Mouse (Mus musculus) forebrain, postnatal 0 days (tissue): ENCODE data around the gene Prss35. TPM values are rescaled to one million over a fixed set of nuclear protein-coding genes. Genes with fewer than 3 reads are reported as not detected.
A peak's percentile ranks its signal among the peaks of the same experiment; 100 is the strongest.

ENCODE experiments used
- ATAC-seq: fragments of 200-750 bp; cut with Nextera tagmentation; 2 replicates; pipeline ENCODE4 v1.8.0; 2017; ENCODE audit warnings: mild to moderate bottlenecking, moderate library complexity
- DNase-seq: peaks from one replicate; pipeline ENCODE4 v3.0.0-alpha.2; 2015
- H3K27ac ChIP-seq: fragments of 300-500 bp; sonication (generic); 2 replicates; pipeline ENCODE4 v1.5.1; 2014; ENCODE audit warnings: low read depth, mild to moderate bottlenecking, antibody characterized with exemption, low read length, moderate library complexity, mixed read lengths
- H3K27me3 ChIP-seq: fragments of 300-500 bp; sonication (generic); 2 replicates; pipeline ENCODE4 v1.6.1; 2014; ENCODE audit warnings: mild to moderate bottlenecking, low read length, mixed read lengths; ENCODE audit not compliant: insufficient read depth
- H3K36me3 ChIP-seq: fragments of 300-500 bp; sonication (generic); 2 replicates; pipeline ENCODE4 v1.6.1; 2014; ENCODE audit warnings: mild to moderate bottlenecking, moderate library complexity; ENCODE audit not compliant: insufficient read depth
- H3K4me1 ChIP-seq: fragments of 300-500 bp; sonication (generic); 2 replicates; pipeline ENCODE4 v1.6.1; 2014; ENCODE audit warnings: antibody characterized with exemption; ENCODE audit not compliant: insufficient read depth
- H3K4me2 ChIP-seq: fragments of 300-500 bp; sonication (generic); 2 replicates; pipeline ENCODE4 v1.6.1; 2014; ENCODE audit warnings: low read depth, mild to moderate bottlenecking, moderate library complexity
- H3K4me3 ChIP-seq: fragments of 300-500 bp; sonication (generic); 2 replicates; pipeline ENCODE4 v1.5.1; 2014; ENCODE audit warnings: low read depth, low read length, mixed read lengths
- H3K9ac ChIP-seq: fragments of 300-500 bp; sonication (generic); 2 replicates; pipeline ENCODE4 v1.6.1; 2014; ENCODE audit warnings: mild to moderate bottlenecking
- H3K9me3 ChIP-seq: fragments of 300-500 bp; sonication (generic); 2 replicates; pipeline ENCODE4 v1.6.1; 2016; ENCODE audit warnings: low read length
- CTCF ChIP-seq: sonication (generic); IDR thresholded peaks from 2 replicates; pipeline ENCODE4 v1.5.1; 2016; ENCODE audit warnings: antibody characterized with exemption, control low read depth, low read depth
- WGBS: fragments of 180-500 bp; shearing (Covaris S2); extraction: QIAGEN DNeasy Blood & Tissue Kit; methylation state at CpG from one replicate; pipeline ENCODE4 v1.1.7; 2014; 5-methylcytosine and 5-hydroxymethylcytosine counted together
- polyA plus RNA-seq: library from polyadenylated mRNA; unstranded; fragments of >200 nt; fragmentation: Nextera tagmentation; extraction: Ambion mirVana; gene quantifications from 2 replicates; pipeline ENCODE4 v1.2.1, GENCODE M21; 2015
- total RNA-seq: library from RNA; depleted of rRNA; stranded (reverse); fragments of >200 nt; gene quantifications from 2 replicates; pipeline ENCODE4 v1.2.3, GENCODE M21; 2014; rRNA removed

Gene Prss35
- total and polyA plus RNA-seq, 2 experiments from 2014 or later, result 2.8 to 3.9 TPM

DNA sequence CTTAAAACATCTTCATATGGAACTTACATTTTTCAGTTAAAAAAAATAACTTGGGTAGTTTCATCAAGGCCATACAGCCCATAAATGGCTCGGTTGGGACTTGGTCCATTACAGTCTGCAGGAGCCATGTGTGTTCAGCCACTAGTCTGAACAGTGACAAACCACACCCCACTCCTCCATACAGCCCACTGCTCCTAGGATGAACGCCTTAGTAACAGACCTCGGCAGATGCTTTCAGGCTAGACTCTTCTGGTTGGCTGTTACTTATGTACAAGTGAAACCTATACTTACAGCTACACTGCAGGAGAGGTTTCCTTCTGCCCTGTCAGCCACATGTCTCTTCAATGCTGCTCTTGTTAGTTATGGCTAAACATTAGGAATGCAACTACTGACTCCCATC is 51.8 kb downstream of the Prss35 start:
- 0 out of 2 replicates have a peak, but pooled peaks have one; percentile 16 for ATAC-seq
- H3K4me3 ChIP-seq, result no peak overlapping the region
- TF ChIP-seq CTCF, result no peak
- H3K27me3 ChIP-seq, result no peaks in the 10 kb centered on the region
- no peak for DNase-seq
- no peak overlapping the region for H3K9ac ChIP-seq
- peaks cover 39% of the 10 kb centered on the region for H3K36me3 ChIP-seq
- H3K4me1 ChIP-seq, result no peaks in the 10 kb centered on the region
- no peaks in the 10 kb centered on the region for H3K9me3 ChIP-seq
- 79% methylated on average over 3 of the region's 3 CpGs for WGBS
- H3K27ac ChIP-seq, result no peak overlapping the region
- no peak overlapping the region for H3K4me2 ChIP-seq

DNA sequence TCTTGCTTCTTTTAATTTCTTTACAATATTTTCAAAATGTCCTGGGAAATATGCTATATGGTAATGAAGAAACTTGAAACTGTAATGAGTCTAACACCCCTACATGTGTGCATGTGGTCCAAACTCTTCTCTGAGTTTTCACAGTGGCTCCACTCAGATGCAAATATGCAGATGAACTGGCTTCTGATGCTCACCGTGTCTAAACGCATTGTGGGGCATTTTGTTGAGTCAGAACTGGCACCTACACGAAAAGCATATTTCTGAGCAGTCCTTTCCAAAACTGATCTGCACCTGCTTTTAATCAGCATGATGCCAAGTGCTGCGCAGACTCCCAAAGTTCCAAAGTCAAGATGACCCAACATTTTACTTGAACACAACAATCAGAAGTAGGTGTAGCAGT is 54.1 kb downstream of the Prss35 start:
- no peaks in the 10 kb centered on the region for H3K27me3 ChIP-seq
- no peak for DNase-seq
- ATAC-seq, result no peak
- WGBS, result 84% methylated on average over 4 of the region's 4 CpGs
- H3K9me3 ChIP-seq, result no peaks in the 10 kb centered on the region
- H3K4me2 ChIP-seq, result no peak overlapping the region
- H3K27ac ChIP-seq, result no peak overlapping the region
- TF ChIP-seq CTCF, result no peak
- peaks cover 34% of the 10 kb centered on the region for H3K36me3 ChIP-seq
- no peaks in the 10 kb centered on the region for H3K4me1 ChIP-seq
- no peak overlapping the region for H3K9ac ChIP-seq
- H3K4me3 ChIP-seq, result no peak overlapping the region

DNA sequence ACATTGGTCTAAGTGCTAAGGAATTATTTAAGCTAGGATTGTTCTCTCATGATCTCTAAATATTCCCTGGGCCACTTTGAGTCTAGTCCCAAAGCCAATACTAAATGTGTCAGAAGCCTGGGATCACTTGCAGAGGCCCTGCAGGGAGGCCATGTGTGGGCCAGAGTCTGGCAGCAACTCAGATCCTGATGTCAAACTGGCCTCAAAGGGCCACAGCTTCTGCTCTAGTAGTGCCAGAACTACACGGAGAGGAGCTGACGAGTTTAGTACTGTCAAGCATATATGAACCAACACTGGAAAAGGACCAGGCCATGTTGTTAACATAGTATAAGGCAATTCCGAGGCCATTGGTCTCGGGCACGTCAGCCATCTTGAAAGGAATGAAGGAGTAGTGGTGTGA is 54.7 kb downstream of the Prss35 start:
- Histone ChIP-seq H3K9me3 (no peaks in the 10 kb centered on the region), H3K4me2 (no peak overlapping the region), H3K27ac (no peak overlapping the region), H3K27me3 (no peaks in the 10 kb centered on the region), H3K36me3 (peaks cover 32% of the 10 kb centered on the region), H3K4me3 (no peak overlapping the region), H3K9ac (no peak overlapping the region), H3K4me1 (no peaks in the 10 kb centered on the region)
- no peak for TF ChIP-seq CTCF
- WGBS, result 93% methylated on average over 5 of the region's 5 CpGs
- DNase-seq (no peak), ATAC-seq (no peak)

DNA sequence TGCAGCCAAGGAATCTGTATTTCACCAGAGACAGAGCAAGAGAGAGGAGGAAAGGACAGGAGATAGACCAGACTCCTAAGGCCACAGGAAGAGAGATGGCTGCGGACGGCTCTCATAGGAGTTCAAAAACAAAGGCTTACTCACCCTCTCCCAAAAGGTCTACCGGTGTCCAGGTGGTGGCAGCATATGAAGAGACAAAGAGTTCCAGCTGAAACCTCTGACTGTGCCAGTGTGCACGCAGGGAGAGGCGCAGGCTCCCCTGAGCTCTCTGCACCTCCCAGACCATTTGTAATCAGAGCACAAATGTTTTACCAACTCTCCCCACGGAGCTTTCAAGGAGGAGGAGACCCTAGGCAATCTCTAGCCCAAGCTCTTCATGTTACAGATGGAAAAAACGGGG is 55.2 kb downstream of the Prss35 start:
- Histone ChIP-seq H3K9me3 (no peaks in the 10 kb centered on the region), H3K4me2 (no peak overlapping the region), H3K4me1 (no peaks in the 10 kb centered on the region), H3K4me3 (no peak overlapping the region), H3K36me3 (peaks cover 32% of the 10 kb centered on the region), H3K27ac (no peak overlapping the region), H3K9ac (no peak overlapping the region), H3K27me3 (no peaks in the 10 kb centered on the region)
- no peak for DNase-seq
- WGBS, result 47% methylated on average over 7 of the region's 7 CpGs
- no peak for ATAC-seq
- TF ChIP-seq CTCF, result no peak

DNA sequence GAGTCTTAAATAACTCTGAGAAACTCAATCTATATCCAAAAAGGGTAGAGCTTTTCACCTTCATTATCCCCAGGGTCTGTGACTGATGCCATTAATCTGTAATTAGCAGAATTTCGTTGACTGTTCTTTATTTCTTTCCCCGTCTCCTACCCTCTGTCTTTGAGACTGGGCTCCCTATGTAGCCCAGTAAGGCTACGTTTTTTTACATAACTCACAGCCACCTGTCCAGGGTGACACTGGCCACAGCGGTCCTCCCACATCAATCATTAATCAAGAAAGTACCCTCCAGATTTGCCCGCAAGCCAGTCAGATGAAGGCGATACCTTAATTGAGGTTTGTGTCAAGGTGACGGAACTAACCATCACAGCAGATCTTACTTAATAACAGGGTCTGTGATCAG is 55.6 kb downstream of the Prss35 start:
- Histone ChIP-seq H3K4me2 (no peak overlapping the region), H3K36me3 (peaks cover 34% of the 10 kb centered on the region), H3K4me3 (no peak overlapping the region), H3K4me1 (no peaks in the 10 kb centered on the region), H3K27ac (no peak overlapping the region), H3K9ac (no peak overlapping the region), H3K27me3 (no peaks in the 10 kb centered on the region), H3K9me3 (no peaks in the 10 kb centered on the region)
- ATAC-seq (no peak), DNase-seq (no peak)
- WGBS, result 78% methylated on average over 7 of the region's 7 CpGs
- TF ChIP-seq CTCF, result no peak

DNA sequence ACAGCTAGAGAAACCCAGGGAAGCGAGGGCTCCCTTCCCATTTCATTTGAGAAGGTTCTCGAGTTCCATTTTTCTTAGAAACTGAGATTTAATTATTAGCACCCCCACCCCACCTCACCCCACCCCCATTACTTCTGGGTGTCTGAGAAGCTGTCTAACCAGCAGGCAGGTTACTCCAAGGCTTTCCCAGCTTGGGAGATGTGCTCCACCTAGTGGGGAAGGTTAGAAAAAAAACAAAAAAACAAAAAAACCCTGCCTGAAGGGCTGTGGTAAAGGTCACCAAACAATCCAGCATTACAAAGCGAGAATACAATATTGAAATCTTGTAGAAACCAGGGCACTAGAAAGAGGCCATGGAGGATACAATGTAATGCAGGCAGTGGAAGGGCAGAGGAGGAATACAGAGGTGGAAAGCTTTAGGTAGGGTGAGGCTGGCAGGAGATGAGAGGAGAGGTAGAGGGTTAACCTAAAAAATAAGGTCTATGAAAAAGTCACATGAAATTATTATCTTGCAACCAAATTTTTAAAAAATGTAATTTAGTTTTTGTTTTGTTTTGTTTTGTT is 57.2 kb downstream of the Prss35 start:
- peak; percentile 52 for DNase-seq
- no peak overlapping the region for H3K4me2 ChIP-seq
- no peak overlapping the region for H3K4me3 ChIP-seq
- H3K36me3 ChIP-seq, result peaks cover 33% of the 10 kb centered on the region
- ATAC-seq, result peak; percentile 61
- peak; percentile 59 for TF ChIP-seq CTCF
- no peaks in the 10 kb centered on the region for H3K4me1 ChIP-seq
- H3K27me3 ChIP-seq, result no peaks in the 10 kb centered on the region
- H3K9me3 ChIP-seq, result no peaks in the 10 kb centered on the region
- no peak overlapping the region for H3K27ac ChIP-seq
- WGBS, result 22% methylated on average over 3 of the region's 3 CpGs
- no peak overlapping the region for H3K9ac ChIP-seq

Other genes starting within 250 kb of the Prss35 start
- gene Pgm3, start 171.8 kb upstream of the Prss35 start, total RNA-seq, result 21.7 and 25.9 TPM in 2 replicates
- 30.1 and 32.8 TPM in 2 replicates for gene Pgm3, start 171.8 kb upstream of the Prss35 start, polyA plus RNA-seq
- 19.1 and 21.2 TPM in 2 replicates for gene Rwdd2a, start 171.7 kb upstream of the Prss35 start, total RNA-seq
- 32.9 and 40.7 TPM in 2 replicates for gene Rwdd2a, start 171.7 kb upstream of the Prss35 start, polyA plus RNA-seq
- 26.2 and 26.6 TPM in 2 replicates for gene Me1, start 47.7 kb upstream of the Prss35 start, total RNA-seq
- gene Me1, start 47.7 kb upstream of the Prss35 start, polyA plus RNA-seq, result 38.4 and 47.2 TPM in 2 replicates
- gene Snap91, start 137.0 kb downstream of the Prss35 start, total RNA-seq, result 136 and 166 TPM in 2 replicates
- gene Snap91, start 137.0 kb downstream of the Prss35 start, polyA plus RNA-seq, result 103 and 140 TPM in 2 replicates